Mouse (Mus musculus) thymus, postnatal 4 days (tissue): ENCODE measurements around the gene Gmds.

Experiments used
- DNase-seq: peaks from one replicate; pipeline ENCODE4 v3.0.0; 2021

The Gmds gene

GRCm38 (mm10) chr13:32338513-32339365 lies at the start of gene Gmds:
Gmds (minus strand) TSS chr13:32338740.
- peak; percentile 97 for DNase-seq

- DNase-seq = no peak
Observed at GRCm38 (mm10) chr13:32385421-32386092, 47.0 kb upstream of the Gmds start.

- no peak for DNase-seq
Observed at GRCm38 (mm10) chr13:32382227-32383010, 43.9 kb upstream of the Gmds start.

- DNase-seq = no peak
Observed at GRCm38 (mm10) chr13:32378634-32379033, 40.1 kb upstream of the Gmds start.

GRCm38 (mm10) chr13:32372531-32372883 lies 34.0 kb upstream of the Gmds start:
- no peak for DNase-seq

- no peak for DNase-seq
Observed at GRCm38 (mm10) chr13:32371874-32372530, 33.5 kb upstream of the Gmds start.

- no peak for DNase-seq
Observed at GRCm38 (mm10) chr13:32370751-32371150, 32.2 kb upstream of the Gmds start.

GRCm38 (mm10) chr13:32370135-32370534 lies 31.6 kb upstream of the Gmds start:
- no peak for DNase-seq

- no peak for DNase-seq
Observed at GRCm38 (mm10) chr13:32337735-32338512, 616 bp downstream of the Gmds start.

GRCm38 (mm10) chr13:32318309-32318708 lies 20.2 kb downstream of the Gmds start:
- no peak for DNase-seq

GRCm38 (mm10) chr13:32317354-32317753 lies 21.2 kb downstream of the Gmds start:
- no peak for DNase-seq

- peak; percentile 60 for DNase-seq
Observed at GRCm38 (mm10) chr13:32312663-32313062, 25.9 kb downstream of the Gmds start.

GRCm38 (mm10) chr13:32311476-32311875 lies 27.1 kb downstream of the Gmds start:
- no peak for DNase-seq

- no peak for DNase-seq
Observed at GRCm38 (mm10) chr13:32298456-32298855, 40.1 kb downstream of the Gmds start.

GRCm38 (mm10) chr13:32297398-32297797 lies 41.1 kb downstream of the Gmds start:
- peak; percentile 57 for DNase-seq

- no peak for DNase-seq
Observed at GRCm38 (mm10) chr13:32294416-32295195, 43.9 kb downstream of the Gmds start.

GRCm38 (mm10) chr13:32272937-32273496 lies 65.5 kb downstream of the Gmds start:
- no peak for DNase-seq

GRCm38 (mm10) chr13:32269757-32270156 lies 68.8 kb downstream of the Gmds start:
- DNase-seq = no peak

- no peak for DNase-seq
Observed at GRCm38 (mm10) chr13:32269261-32269660, 69.3 kb downstream of the Gmds start.

- no peak for DNase-seq
Observed at GRCm38 (mm10) chr13:32268284-32268683, 70.3 kb downstream of the Gmds start.
